Comparison of ENCODE assay signal across 13 mouse cellular contexts in genomic region chr4:111451283-111451918, GRCm38 (mm10). TPM values are rescaled to one million over a fixed set of nuclear protein-coding genes. Genes with fewer than 3 reads are reported as not detected.
A peak's percentile ranks its signal among the peaks of the same experiment; 100 is the strongest.
DNase-seq lines count a peak whose midpoint lies in the region; ATAC-seq lines count a peak whose summit lies in the region.
"Had no signal": no experiment of that assay in that cellular context is flagged by ENCODE, and none has a peak within 500 bp of the region (broad histone marks: within the 10 kb centered on the region; RNA-seq: fewer than 3 reads in every experiment).

No protein-coding gene starts in this region.

- DNase-seq in embryonic facial prominence, embryonic 14.5 days (ENCODE audit: low spot score), result no peak
- DNase-seq in embryonic facial prominence, embryonic 10.5 days (ENCODE audit: low spot score), result no peak
- DNase-seq in limb, embryonic 10.5 days (ENCODE audit: low spot score), result no peak
- no peak for DNase-seq in intestine, embryonic 14.5 days (ENCODE audit: low spot score)
- no peak for DNase-seq in cerebellum, postnatal 36 days
- no peak for DNase-seq in layer of hippocampus, postnatal 10 days (ENCODE audit: low spot score in 2 of 2)
- DNase-seq: cerebellum, adult 9-11 months; liver, postnatal 0 days; right cerebral cortex, postnatal 4 days had no signal

- H3K36me3 ChIP-seq in embryonic facial prominence, embryonic 14.5 days (ENCODE audit: control insufficient read depth, insufficient read depth, low read length), result peaks cover 87% of the 10 kb centered on the region
- peaks cover 88% of the 10 kb centered on the region for H3K36me3 ChIP-seq in embryonic facial prominence, embryonic 10.5 days (replicated peaks)
- H3K36me3 ChIP-seq in limb, embryonic 15.5 days, result peaks cover 55% of the 10 kb centered on the region
- peaks cover 89% of the 10 kb centered on the region for H3K36me3 ChIP-seq in limb, embryonic 10.5 days
- H3K36me3 ChIP-seq in intestine, embryonic 14.5 days (ENCODE audit: control insufficient read depth, insufficient read depth, low read length), result peaks cover 56% of the 10 kb centered on the region
- H3K36me3 ChIP-seq in stomach, embryonic 14.5 days (ENCODE audit: control insufficient read depth, insufficient read depth, low read length), result peaks cover 15% of the 10 kb centered on the region

- no peaks in the 10 kb centered on the region for H3K9me3 ChIP-seq in embryonic facial prominence, embryonic 14.5 days (ENCODE audit: control insufficient read depth, low read length)
- H3K9me3 ChIP-seq in embryonic facial prominence, embryonic 10.5 days, result no peaks in the 10 kb centered on the region
- H3K9me3 ChIP-seq in limb, embryonic 15.5 days, result no peaks in the 10 kb centered on the region
- no peaks in the 10 kb centered on the region for H3K9me3 ChIP-seq in limb, embryonic 10.5 days (replicated peaks)
- H3K9me3 ChIP-seq in intestine, embryonic 14.5 days (ENCODE audit: control insufficient read depth, low read length), result no peaks in the 10 kb centered on the region
- H3K9me3 ChIP-seq in stomach, embryonic 14.5 days (ENCODE audit: control insufficient read depth, low read depth, low read length), result no peaks in the 10 kb centered on the region
- H3K9me3 ChIP-seq: embryonic facial prominence, embryonic 12.5 days; forebrain, embryonic 15.5 days had no signal

- no peak overlapping the region for H3K4me2 ChIP-seq in embryonic facial prominence, embryonic 14.5 days (ENCODE audit: low read depth, low read length)
- H3K4me2 ChIP-seq in limb, embryonic 15.5 days, result no peak overlapping the region
- no peak overlapping the region for H3K4me2 ChIP-seq in intestine, embryonic 14.5 days (ENCODE audit: low read length)
- H3K4me2 ChIP-seq in stomach, embryonic 14.5 days (replicated peaks; ENCODE audit: low read depth, low read length), result no peak overlapping the region
- H3K4me2 ChIP-seq: embryonic facial prominence, embryonic 12.5 days; forebrain, embryonic 15.5 days had no signal

- no peak overlapping the region for H3K4me3 ChIP-seq in embryonic facial prominence, embryonic 14.5 days (ENCODE audit: low read depth, low read length)
- H3K4me3 ChIP-seq in embryonic facial prominence, embryonic 10.5 days, result no peak overlapping the region
- no peak overlapping the region for H3K4me3 ChIP-seq in limb, embryonic 15.5 days
- H3K4me3 ChIP-seq in limb, embryonic 10.5 days, result no peak overlapping the region
- H3K4me3 ChIP-seq in intestine, embryonic 14.5 days (ENCODE audit: low read depth, low read length), result no peak overlapping the region
- H3K4me3 ChIP-seq in stomach, embryonic 14.5 days (ENCODE audit: low read depth, low read length), result no peak overlapping the region
- H3K4me3 ChIP-seq: embryonic facial prominence, embryonic 12.5 days; forebrain, embryonic 15.5 days had no signal

- no peaks in the 10 kb centered on the region for H3K27me3 ChIP-seq in embryonic facial prominence, embryonic 14.5 days (replicated peaks; ENCODE audit: control insufficient read depth, insufficient read depth, low read length)
- H3K27me3 ChIP-seq in embryonic facial prominence, embryonic 10.5 days (replicated peaks; ENCODE audit: low read depth, poor library complexity, severe bottlenecking), result no peaks in the 10 kb centered on the region; the same call in 1 of the 2 replicates
- H3K27me3 ChIP-seq in limb, embryonic 15.5 days, result no peaks in the 10 kb centered on the region
- no peaks in the 10 kb centered on the region for H3K27me3 ChIP-seq in limb, embryonic 10.5 days (ENCODE audit: low read depth, poor library complexity, severe bottlenecking)
- no peaks in the 10 kb centered on the region for H3K27me3 ChIP-seq in intestine, embryonic 14.5 days (replicated peaks; ENCODE audit: control insufficient read depth, insufficient read depth, low read length)
- H3K27me3 ChIP-seq in stomach, embryonic 14.5 days (ENCODE audit: control insufficient read depth, insufficient read depth, low read length), result no peaks in the 10 kb centered on the region
- H3K27me3 ChIP-seq: embryonic facial prominence, embryonic 12.5 days; forebrain, embryonic 15.5 days had no signal

- peak; percentile 74 for ATAC-seq in embryonic facial prominence, embryonic 14.5 days (ENCODE audit: low read depth)
- peak; percentile 55; the same call in 1 of the 2 replicates for ATAC-seq in limb, embryonic 15.5 days (ENCODE audit: insufficient number of reproducible peaks, low FRiP score, low TSS enrichment, low read depth)
- ATAC-seq in intestine, embryonic 14.5 days (replicated peaks; ENCODE audit: low FRiP score, low TSS enrichment, low read depth), result peak; percentile 71
- peak; percentile 80 for ATAC-seq in stomach, embryonic 14.5 days (ENCODE audit: insufficient number of reproducible peaks, insufficient read depth, low FRiP score, low read depth)
- ATAC-seq: liver, postnatal 0 days had no signal

- 63% methylated on average over 7 of the region's 7 CpGs for WGBS in embryonic facial prominence, embryonic 14.5 days
- 77% methylated on average over 7 of the region's 7 CpGs for WGBS in embryonic facial prominence, embryonic 10.5 days
- WGBS in limb, embryonic 15.5 days, result 68% methylated on average over 7 of the region's 7 CpGs
- 81% methylated on average over 7 of the region's 7 CpGs for WGBS in limb, embryonic 10.5 days
- WGBS in intestine, embryonic 14.5 days, result 68% methylated on average over 7 of the region's 7 CpGs
- WGBS in stomach, embryonic 14.5 days, result 65% methylated on average over 7 of the region's 7 CpGs

- no peaks in the 10 kb centered on the region; the same call in 1 of the 2 replicates for H3K4me1 ChIP-seq in embryonic facial prominence, embryonic 14.5 days (ENCODE audit: control insufficient read depth, insufficient read depth, low read length)
- no peaks in the 10 kb centered on the region for H3K4me1 ChIP-seq in embryonic facial prominence, embryonic 10.5 days
- H3K4me1 ChIP-seq in limb, embryonic 15.5 days, result peaks cover 18% of the 10 kb centered on the region
- H3K4me1 ChIP-seq in limb, embryonic 10.5 days, result 0 out of 2 replicates have a peak, but pooled peaks cover 3% of the 10 kb centered on the region
- H3K4me1 ChIP-seq in intestine, embryonic 14.5 days (replicated peaks; ENCODE audit: control insufficient read depth, insufficient read depth, low read length), result peaks cover 3% of the 10 kb centered on the region; the same call in 1 of the 2 replicates
- H3K4me1 ChIP-seq in stomach, embryonic 14.5 days (ENCODE audit: control insufficient read depth, insufficient read depth, low read length), result 0 out of 2 replicates have a peak, but pooled peaks cover 3% of the 10 kb centered on the region
- H3K4me1 ChIP-seq: forebrain, embryonic 15.5 days had no signal

- H3K27ac ChIP-seq in embryonic facial prominence, embryonic 14.5 days (replicated peaks; ENCODE audit: low read depth, low read length), result no peak overlapping the region
- H3K27ac ChIP-seq in embryonic facial prominence, embryonic 10.5 days (replicated peaks), result no peak overlapping the region
- H3K27ac ChIP-seq in limb, embryonic 15.5 days, result no peak overlapping the region
- no peak overlapping the region for H3K27ac ChIP-seq in limb, embryonic 10.5 days
- H3K27ac ChIP-seq in intestine, embryonic 14.5 days (ENCODE audit: low read depth), result no peak overlapping the region
- no peak overlapping the region for H3K27ac ChIP-seq in stomach, embryonic 14.5 days (ENCODE audit: low read length)
- H3K27ac ChIP-seq: embryonic facial prominence, embryonic 12.5 days; forebrain, embryonic 15.5 days had no signal

- no peak overlapping the region for H3K9ac ChIP-seq in embryonic facial prominence, embryonic 14.5 days (ENCODE audit: low read depth, low read length)
- no peak overlapping the region for H3K9ac ChIP-seq in limb, embryonic 15.5 days
- no peak overlapping the region for H3K9ac ChIP-seq in intestine, embryonic 14.5 days (ENCODE audit: low read length)
- no peak overlapping the region for H3K9ac ChIP-seq in stomach, embryonic 14.5 days (replicated peaks; ENCODE audit: low read depth, low read length)
- H3K9ac ChIP-seq: embryonic facial prominence, embryonic 12.5 days; forebrain, embryonic 15.5 days; liver, postnatal 0 days had no signal

RNA-seq across cellular contexts. Expression of gene Bend5, which starts 36.6 kb away (rescaled TPM):
- polyA plus RNA-seq in embryonic facial prominence, embryonic 14.5 days (2014; fragmentation: Nextera tagmentation; extraction: Ambion mirVana), result 63.6 and 68.5 TPM in 2 replicates
- 31.0 and 35.8 TPM in 2 replicates for polyA plus RNA-seq in embryonic facial prominence, embryonic 10.5 days (2016; fragmentation: Nextera tagmentation; extraction: Ambion mirVana)
- polyA plus RNA-seq in limb, embryonic 15.5 days (2015; fragmentation: Nextera tagmentation; extraction: Ambion mirVana), result 44.9 and 46.6 TPM in 2 replicates
- 32.2 and 37.1 TPM in 2 replicates for polyA plus RNA-seq in limb, embryonic 10.5 days (2016; fragmentation: Nextera tagmentation; extraction: Ambion mirVana)
- 37.4 and 45.6 TPM in 2 replicates for polyA plus RNA-seq in intestine, embryonic 14.5 days (2014; fragmentation: Nextera tagmentation; extraction: Ambion mirVana)
- 40.3 and 42.0 TPM in 2 replicates for polyA plus RNA-seq in stomach, embryonic 14.5 days (2014; fragmentation: Nextera tagmentation; extraction: Ambion mirVana)
- total RNA-seq in layer of hippocampus, postnatal 10 days (2021), result 10 to 100 TPM; 15.7 to 16.0 TPM
